Mouse (Mus musculus) liver, embryonic 14.5 days (tissue): ENCODE results near the gene Gm14214.

Source experiments
- CTCF ChIP-seq: IDR thresholded peaks from 2 replicates; pipeline ENCODE4 v1.5.1; 2016; ENCODE audit warnings: antibody characterized with exemption, low read depth, control low read depth
- EP300 ChIP-seq: IDR thresholded peaks from 2 replicates; pipeline ENCODE4 v1.6.1; 2016; ENCODE audit warnings: antibody characterized with exemption, low read depth

GRCm38 (mm10) chr2:154754068-154754560 lies 15.7 kb downstream of the Gm14214 start:
- TF ChIP-seq CTCF (no peak), EP300 (no peak)
